Mouse (Mus musculus) lung, embryonic 14.5 days (tissue): Measurements from ENCODE around the gene Pla2g4b. TPM values are rescaled to one million over a fixed set of nuclear protein-coding genes. Genes with fewer than 3 reads are reported as not detected.

Experiments used
- ATAC-seq: fragments of 200-750 bp; cut with Nextera tagmentation; 2 replicates; pipeline ENCODE4 v1.8.0; 2017; ENCODE audit warnings: mild to moderate bottlenecking, moderate TSS enrichment, moderate library complexity; ENCODE audit not compliant: insufficient read depth
- DNase-seq: peaks from one replicate; pipeline ENCODE4 v3.0.0-alpha.2; 2015
- H3K27ac ChIP-seq: fragments of 300-500 bp; sonication (generic); 2 replicates; pipeline ENCODE4 v1.5.1; 2014; ENCODE audit warnings: low read depth, mild to moderate bottlenecking, moderate library complexity
- H3K27me3 ChIP-seq: fragments of 300-500 bp; sonication (generic); 2 replicates; pipeline ENCODE4 v1.6.1; 2014; ENCODE audit warnings: low read length, control low read depth; ENCODE audit not compliant: insufficient read depth
- H3K36me3 ChIP-seq: fragments of 300-500 bp; sonication (generic); 2 replicates; pipeline ENCODE4 v1.6.1; 2014; ENCODE audit warnings: control low read depth; ENCODE audit not compliant: insufficient read depth
- H3K4me1 ChIP-seq: fragments of 300-500 bp; sonication (generic); 2 replicates; pipeline ENCODE4 v1.6.1; 2014; ENCODE audit warnings: antibody characterized with exemption, control low read depth; ENCODE audit not compliant: insufficient read depth
- H3K4me2 ChIP-seq: fragments of 300-500 bp; sonication (generic); 2 replicates; pipeline ENCODE4 v1.6.1; 2014; ENCODE audit warnings: mild to moderate bottlenecking
- H3K4me3 ChIP-seq: fragments of 300-500 bp; sonication (generic); 2 replicates; pipeline ENCODE4 v1.5.1; 2014; ENCODE audit warnings: low read depth, low read length
- H3K9ac ChIP-seq: fragments of 300-500 bp; sonication (generic); 2 replicates; pipeline ENCODE4 v1.6.1; 2014
- H3K9me3 ChIP-seq: fragments of 300-500 bp; sonication (generic); 2 replicates; pipeline ENCODE4 v1.6.1; 2016; ENCODE audit warnings: low read depth, low read length, control low read depth
- CTCF ChIP-seq: IDR thresholded peaks from 2 replicates; pipeline ENCODE4 v1.5.1; 2016; ENCODE audit warnings: antibody characterized with exemption, low read depth
- WGBS: fragments of 180-500 bp; shearing (Covaris S2); extraction: QIAGEN DNeasy Blood & Tissue Kit; methylation state at CpG from one replicate; pipeline ENCODE4 v1.1.7; 2014; 5-methylcytosine and 5-hydroxymethylcytosine counted together
- polyA plus RNA-seq: library from polyadenylated mRNA; unstranded; fragments of >200 nt; fragmentation: Nextera tagmentation; extraction: Ambion mirVana; gene quantifications from 2 replicates; pipeline ENCODE4 v1.2.1, GENCODE M21; 2014

The Pla2g4b gene
- polyA plus RNA-seq, 1 experiment from 2014 or later: 1.5 TPM

- Histone ChIP-seq H3K27me3 (no peaks in the 10 kb centered on the region), H3K9me3 (no peaks in the 10 kb centered on the region), H3K27ac (no peak overlapping the region), H3K36me3 (0 out of 2 replicates have a peak, but pooled peaks cover 7% of the 10 kb centered on the region), H3K9ac (no peak overlapping the region), H3K4me2 (no peak overlapping the region), H3K4me3 (no peak overlapping the region), H3K4me1 (no peaks in the 10 kb centered on the region)
- ATAC-seq (no peak), DNase-seq (no peak)
- 61% methylated on average over 2 of the region's 2 CpGs for WGBS
- no peak for TF ChIP-seq CTCF
These were observed 29.2 kb upstream of the Pla2g4b start for GRCm38 (mm10) chr2:120003970-120004369.

GRCm38 (mm10) chr2:120006696-120007095 is 26.5 kb upstream of the Pla2g4b start:
- no peak for TF ChIP-seq CTCF
- DNase-seq (no peak), ATAC-seq (no peak)
- H3K4me3 ChIP-seq: no peak overlapping the region
- H3K9ac ChIP-seq: no peak overlapping the region
- H3K27me3 ChIP-seq: no peaks in the 10 kb centered on the region
- 91% methylated on average over 7 of the region's 7 CpGs for WGBS
- 0 out of 2 replicates have a peak, but pooled peaks cover 4% of the 10 kb centered on the region for H3K36me3 ChIP-seq
- no peak overlapping the region for H3K4me2 ChIP-seq
- H3K9me3 ChIP-seq: no peaks in the 10 kb centered on the region
- H3K4me1 ChIP-seq: no peaks in the 10 kb centered on the region
- no peak overlapping the region for H3K27ac ChIP-seq

DNA sequence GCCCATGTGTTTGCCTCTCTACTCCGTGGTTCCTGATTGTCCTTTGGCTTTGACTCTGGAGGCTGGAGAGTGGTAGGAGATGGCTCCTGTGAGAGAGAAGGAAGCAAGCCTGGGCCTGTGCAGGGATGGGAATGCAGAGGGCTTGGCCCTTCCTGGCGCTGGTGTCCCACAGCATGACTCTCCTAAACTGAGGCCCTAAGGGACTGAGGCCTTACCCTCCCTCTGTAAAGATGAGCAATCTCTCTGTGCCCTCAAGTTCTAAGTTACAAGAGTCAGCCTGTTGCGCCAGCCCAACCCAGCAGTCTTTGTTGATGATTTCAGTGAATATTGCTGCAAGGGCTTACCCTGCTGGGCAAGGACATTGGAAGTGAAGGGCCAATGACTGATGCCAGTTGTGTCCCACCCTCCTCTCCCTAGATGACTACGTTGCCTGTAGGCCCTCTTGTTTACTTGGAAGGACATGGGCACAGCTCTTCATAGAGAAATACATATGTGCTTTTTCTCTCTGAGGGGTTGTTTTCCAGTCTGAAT is 25.5 kb upstream of the Pla2g4b start:
- WGBS: 82% methylated on average over 4 of the region's 4 CpGs
- H3K27ac ChIP-seq: no peak overlapping the region
- no peaks in the 10 kb centered on the region for H3K4me1 ChIP-seq
- DNase-seq: no peak
- ATAC-seq: no peak
- H3K4me2 ChIP-seq: no peak overlapping the region
- no peaks in the 10 kb centered on the region for H3K27me3 ChIP-seq
- no peak for TF ChIP-seq CTCF
- no peak overlapping the region for H3K9ac ChIP-seq
- peaks cover 6% of the 10 kb centered on the region for H3K36me3 ChIP-seq
- H3K9me3 ChIP-seq: no peaks in the 10 kb centered on the region
- no peak overlapping the region for H3K4me3 ChIP-seq

- no peak for TF ChIP-seq CTCF
- Histone ChIP-seq H3K9me3 (no peaks in the 10 kb centered on the region), H3K4me2 (no peak overlapping the region), H3K4me1 (no peaks in the 10 kb centered on the region), H3K4me3 (no peak overlapping the region), H3K9ac (no peak overlapping the region), H3K27me3 (no peaks in the 10 kb centered on the region), H3K36me3 (peaks cover 15% of the 10 kb centered on the region), H3K27ac (no peak overlapping the region)
- peak; percentile 31 for DNase-seq
- no peak for ATAC-seq
- 42% methylated on average over 4 of the region's 4 CpGs for WGBS
These were observed 24.5 kb upstream of the Pla2g4b start for GRCm38 (mm10) chr2:120008672-120009071.

DNA sequence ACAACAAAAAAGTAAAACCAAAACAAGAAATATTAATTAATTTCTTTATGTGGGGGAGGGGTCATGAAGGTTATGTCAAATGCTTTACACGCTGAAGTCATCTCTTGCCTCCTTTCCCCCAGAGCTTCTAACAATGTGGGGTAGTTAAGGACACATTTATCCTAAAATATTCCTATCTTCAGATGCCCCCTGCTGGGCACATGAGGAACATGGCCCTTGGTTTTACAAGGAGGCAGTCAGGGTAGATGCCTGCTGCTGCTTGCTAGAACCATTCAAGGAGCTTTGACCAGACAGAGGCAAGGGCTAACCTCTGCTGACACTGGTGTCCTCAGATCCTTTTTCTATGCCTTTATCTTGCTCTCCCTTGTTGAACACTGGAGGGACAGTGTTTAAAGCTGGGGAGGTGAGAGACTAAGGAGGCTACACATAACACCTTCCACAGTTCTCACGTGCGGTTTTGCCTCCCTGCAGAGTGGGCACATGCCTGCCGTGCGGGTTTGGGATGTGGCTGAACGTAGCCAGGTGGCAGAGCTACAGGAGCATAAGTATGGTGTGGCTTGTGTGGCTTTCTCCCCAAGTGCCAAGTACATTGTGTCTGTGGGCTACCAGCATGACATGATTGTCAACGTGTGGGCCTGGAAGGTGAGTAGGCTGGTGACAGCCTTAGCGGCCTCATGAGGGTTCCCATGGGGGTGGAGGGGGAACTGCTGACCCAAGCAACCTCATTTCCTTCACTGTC is 21.6 kb upstream of the Pla2g4b start:
- no peak; the same call in 1 of the 2 replicates for ATAC-seq
- peak; percentile 84 for TF ChIP-seq CTCF
- H3K4me3 ChIP-seq: no peak overlapping the region
- no peaks in the 10 kb centered on the region for H3K4me1 ChIP-seq
- H3K36me3 ChIP-seq: peaks cover 23% of the 10 kb centered on the region
- H3K27ac ChIP-seq: no peak overlapping the region
- peak; percentile 89 for DNase-seq
- H3K9ac ChIP-seq: no peak overlapping the region
- no peaks in the 10 kb centered on the region for H3K27me3 ChIP-seq
- 67% methylated on average over 8 of the region's 8 CpGs for WGBS
- H3K4me2 ChIP-seq: no peak overlapping the region
- no peaks in the 10 kb centered on the region for H3K9me3 ChIP-seq

DNA sequence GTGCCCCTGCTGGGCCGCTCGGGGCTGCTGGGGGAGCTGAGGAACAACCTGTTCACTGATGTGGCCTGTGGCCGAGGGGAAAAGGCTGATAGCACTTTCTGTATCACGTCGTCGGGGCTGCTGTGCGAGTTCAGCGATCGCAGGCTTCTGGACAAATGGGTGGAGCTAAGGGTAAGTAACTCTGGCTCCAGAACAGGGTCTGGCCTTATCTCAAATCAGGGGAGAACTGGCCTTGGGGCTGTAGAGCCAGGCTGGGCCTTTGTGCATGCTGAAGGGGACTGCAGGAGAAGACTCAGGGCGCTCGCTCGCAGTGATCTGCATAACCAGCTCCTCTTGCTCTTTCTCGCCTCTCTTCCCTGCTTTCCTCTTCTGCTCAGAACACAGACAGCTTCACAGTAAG is 20.3 kb upstream of the Pla2g4b start:
- ATAC-seq (no peak), DNase-seq (no peak)
- Histone ChIP-seq H3K27me3 (no peaks in the 10 kb centered on the region), H3K36me3 (peaks cover 35% of the 10 kb centered on the region), H3K9ac (no peak overlapping the region; the same call in 1 of the 2 replicates), H3K4me3 (no peak overlapping the region), H3K4me1 (no peaks in the 10 kb centered on the region), H3K4me2 (no peak overlapping the region), H3K9me3 (no peaks in the 10 kb centered on the region), H3K27ac (no peak overlapping the region)
- 77% methylated on average over 13 of the region's 13 CpGs for WGBS
- TF ChIP-seq CTCF: no peak

GRCm38 (mm10) chr2:120013831-120014486 is 19.3 kb upstream of the Pla2g4b start:
- ATAC-seq: no peak
- WGBS: 85% methylated on average over 2 of the region's 2 CpGs
- no peaks in the 10 kb centered on the region for H3K27me3 ChIP-seq
- no peaks in the 10 kb centered on the region for H3K9me3 ChIP-seq
- DNase-seq: no peak
- peaks cover 46% of the 10 kb centered on the region for H3K36me3 ChIP-seq
- H3K4me3 ChIP-seq: no peak overlapping the region
- H3K9ac ChIP-seq: no peak overlapping the region
- no peaks in the 10 kb centered on the region for H3K4me1 ChIP-seq
- no peak overlapping the region for H3K27ac ChIP-seq
- no peak for TF ChIP-seq CTCF
- H3K4me2 ChIP-seq: no peak overlapping the region
